Comparison of ENCODE assay signal across 26 mouse cellular contexts in genomic region chr10:15321480-15321879, GRCm38 (mm10).
"Had no signal": no experiment of that assay in that cellular context is flagged by ENCODE, and none has a peak within 500 bp of the region (broad histone marks: within the 10 kb centered on the region; RNA-seq: fewer than 3 reads in every experiment).

No protein-coding gene starts in this region.

- H3K27me3 ChIP-seq: heart, embryonic 12.5 days; hindbrain, embryonic 13.5 days; hindbrain, embryonic 15.5 days; kidney, embryonic 15.5 days; limb, embryonic 12.5 days had no signal

- H3K9ac ChIP-seq: heart, embryonic 12.5 days; hindbrain, embryonic 13.5 days; hindbrain, embryonic 15.5 days; kidney, embryonic 15.5 days; limb, embryonic 12.5 days had no signal

- H3K4me3 ChIP-seq: gastrocnemius, adult 2 months; heart, adult 2 months; heart, embryonic 10.5 days; heart, embryonic 12.5 days; hindbrain, embryonic 13.5 days; hindbrain, embryonic 15.5 days; kidney, embryonic 15.5 days; layer of hippocampus, adult 2 months; left cerebral cortex, adult 2 months; limb, embryonic 10.5 days; limb, embryonic 12.5 days had no signal

- DNase-seq: gastrocnemius, adult 2 months; gastrocnemius, postnatal 10 days; gastrocnemius, postnatal 25 days; heart, adult 11 months; heart, adult 2 months; heart, postnatal 14 days; heart, postnatal 36 days; kidney, adult 11 months; kidney, adult 2 months; kidney, adult 9 months; kidney, postnatal 10 days; kidney, postnatal 25 days; kidney, postnatal 4 days; liver had no signal

- ATAC-seq: hindbrain, postnatal 0 days; intestine, embryonic 16.5 days had no signal

- H3K36me3 ChIP-seq: heart, embryonic 10.5 days; heart, embryonic 12.5 days; hindbrain, embryonic 13.5 days; hindbrain, embryonic 15.5 days; kidney, embryonic 15.5 days; limb, embryonic 10.5 days; limb, embryonic 12.5 days had no signal

- H3K27ac ChIP-seq: gastrocnemius, adult 2 months; heart, adult 2 months; heart, embryonic 10.5 days; hindbrain, embryonic 13.5 days; hindbrain, embryonic 15.5 days; hindbrain, postnatal 0 days; kidney, embryonic 15.5 days; layer of hippocampus, adult 2 months; left cerebral cortex, adult 2 months; limb, embryonic 10.5 days; limb, embryonic 12.5 days had no signal

- H3K9me3 ChIP-seq: heart, embryonic 10.5 days; heart, embryonic 12.5 days; hindbrain, embryonic 13.5 days; hindbrain, embryonic 15.5 days; kidney, embryonic 15.5 days; limb, embryonic 10.5 days; limb, embryonic 12.5 days had no signal

- H3K4me1 ChIP-seq: heart, embryonic 10.5 days; heart, embryonic 12.5 days; hindbrain, embryonic 13.5 days; hindbrain, embryonic 15.5 days; kidney, embryonic 15.5 days; limb, embryonic 10.5 days; limb, embryonic 12.5 days had no signal

- H3K4me2 ChIP-seq: heart, embryonic 12.5 days; hindbrain, embryonic 13.5 days; hindbrain, embryonic 15.5 days; kidney, embryonic 15.5 days; limb, embryonic 12.5 days; liver, embryonic 11.5 days had no signal
